Mouse (Mus musculus) forebrain, embryonic 12.5 days (tissue): ENCODE measurements around the gene Olfr1326-ps1. TPM values are rescaled to one million over a fixed set of nuclear protein-coding genes. Genes with fewer than 3 reads are reported as not detected.

Source experiments
- ATAC-seq: fragments of 200-750 bp; cut with Nextera tagmentation; 2 replicates; pipeline ENCODE4 v1.8.0; 2017; ENCODE audit warnings: moderate TSS enrichment; ENCODE audit not compliant: low FRiP score
- H3K27ac ChIP-seq: fragments of 300-500 bp; sonication (generic); 2 replicates; pipeline ENCODE4 v1.5.1; 2016; ENCODE audit warnings: mild to moderate bottlenecking
- H3K27me3 ChIP-seq: fragments of 300-500 bp; sonication (generic); 2 replicates; pipeline ENCODE4 v1.6.1; 2016; ENCODE audit warnings: mild to moderate bottlenecking
- H3K36me3 ChIP-seq: fragments of 300-500 bp; sonication (generic); replicated peaks from 2 replicates; pipeline ENCODE4 v1.6.1; 2016; ENCODE audit warnings: mild to moderate bottlenecking
- H3K4me1 ChIP-seq: fragments of 300-500 bp; sonication (generic); 2 replicates; pipeline ENCODE4 v1.6.1; 2016
- H3K4me2 ChIP-seq: fragments of 300-500 bp; sonication (generic); 2 replicates; pipeline ENCODE4 v1.6.1; 2016; ENCODE audit warnings: mild to moderate bottlenecking, moderate library complexity
- H3K4me3 ChIP-seq: fragments of 300-500 bp; sonication (generic); replicated peaks from 2 replicates; pipeline ENCODE4 v1.5.1; 2016; ENCODE audit warnings: mild to moderate bottlenecking
- H3K9ac ChIP-seq: fragments of 300-500 bp; sonication (generic); 2 replicates; pipeline ENCODE4 v1.6.1; 2016; ENCODE audit warnings: mild to moderate bottlenecking
- H3K9me3 ChIP-seq: fragments of 300-500 bp; sonication (generic); 2 replicates; pipeline ENCODE4 v1.6.1; 2016
- WGBS: fragments of 180-500 bp; shearing (Covaris S2); methylation state at CpG from one replicate; pipeline ENCODE4 v1.1.7; 2016; 5-methylcytosine and 5-hydroxymethylcytosine counted together
- polyA plus RNA-seq: library from polyadenylated mRNA; unstranded; fragments of >200 nt; fragmentation: Nextera tagmentation; extraction: Ambion mirVana; gene quantifications from 2 replicates; pipeline ENCODE4 v1.2.1, GENCODE M21; 2016

Gene Olfr1326-ps1
- polyA plus RNA-seq = not detected in 2 replicates

DNA sequence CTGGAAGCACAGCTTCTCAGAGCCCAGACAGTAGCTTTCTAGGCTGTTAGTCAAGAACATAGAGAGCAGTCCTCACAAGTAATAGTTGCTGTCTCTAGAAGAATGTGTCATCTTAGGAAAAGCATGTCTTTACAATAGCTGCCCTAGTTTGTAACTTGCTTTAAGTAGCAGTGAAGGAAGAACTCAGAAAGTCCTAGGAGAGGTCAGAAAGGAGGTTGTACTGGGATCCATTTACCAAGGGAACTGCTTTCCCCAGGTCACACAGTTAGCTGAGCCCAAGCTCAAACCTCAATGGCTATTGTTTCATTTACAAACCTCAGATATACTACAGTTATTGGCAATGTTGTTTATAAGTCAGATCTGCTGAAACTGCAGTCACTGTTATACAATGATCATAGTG lies at the start of gene Olfr1326-ps1:
Gene Olfr1326-ps1 (minus strand): TSS at position 101 of the 400 bp plus-strand sequence.
- no peaks in the 10 kb centered on the region for H3K4me1 ChIP-seq
- no peaks in the 10 kb centered on the region for H3K9me3 ChIP-seq
- no peaks in the 10 kb centered on the region for H3K27me3 ChIP-seq
- no peaks in the 10 kb centered on the region for H3K36me3 ChIP-seq
- H3K4me2 ChIP-seq = no peak within 1 kb of the TSS
- H3K27ac ChIP-seq = no peak within 1 kb of the TSS
- ATAC-seq = no peak
- H3K4me3 ChIP-seq = no peak within 1 kb of the TSS
- no peak within 1 kb of the TSS for H3K9ac ChIP-seq

DNA sequence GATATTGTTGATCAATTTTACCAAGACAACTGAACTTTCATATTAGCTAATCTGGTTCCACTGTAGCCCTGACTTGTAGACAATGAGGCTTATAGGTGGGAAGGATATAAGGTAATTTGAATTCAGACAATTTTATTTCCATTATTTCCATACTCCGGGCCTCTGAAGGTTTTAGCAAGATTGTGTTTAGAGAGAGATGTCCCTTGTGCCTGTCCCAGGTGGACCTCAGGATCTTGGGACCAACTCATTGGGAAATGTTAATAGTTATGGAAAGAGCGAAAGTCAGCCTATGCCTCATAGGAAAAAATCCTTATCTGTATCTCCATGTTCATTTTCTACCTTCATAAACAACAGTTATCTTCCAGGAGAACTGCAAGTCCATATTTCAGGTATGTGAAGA lies 17.7 kb upstream of the Olfr1326-ps1 start, which contains the start of gene Olfr1325:
Gene Olfr1325 (plus strand): TSS at position 301 of the 400 bp plus-strand sequence.
- no peak within 1 kb of the TSS for H3K27ac ChIP-seq
- ATAC-seq = no peak
- no peaks in the 10 kb centered on the region for H3K36me3 ChIP-seq
- no peak within 1 kb of the TSS for H3K9ac ChIP-seq
- H3K4me3 ChIP-seq = no peak within 1 kb of the TSS
- no peaks in the 10 kb centered on the region for H3K27me3 ChIP-seq
- whole genome bisulfite sequencing = 79% methylated on average over 2 of the region's 2 CpGs
- H3K4me1 ChIP-seq = no peaks in the 10 kb centered on the region
- no peak within 1 kb of the TSS for H3K4me2 ChIP-seq
- H3K9me3 ChIP-seq = no peaks in the 10 kb centered on the region

Other genes starting within 250 kb of the Olfr1326-ps1 start
- gene Plxna3, start 245.8 kb downstream of the Olfr1326-ps1 start, polyA plus RNA-seq = 47.7 and 55.3 TPM in 2 replicates
- gene Lage3, start 221.3 kb downstream of the Olfr1326-ps1 start, polyA plus RNA-seq = 105 and 106 TPM in 2 replicates
- 68.2 and 68.5 TPM in 2 replicates for gene Ubl4a, start 201.7 kb downstream of the Olfr1326-ps1 start, polyA plus RNA-seq
- gene Slc10a3, start 201.5 kb downstream of the Olfr1326-ps1 start, polyA plus RNA-seq = 8.3 and 8.8 TPM in 2 replicates
- 29.1 and 34.0 TPM in 2 replicates for gene Fam3a, start 181.6 kb downstream of the Olfr1326-ps1 start, polyA plus RNA-seq
- gene Ikbkg, start 181.6 kb downstream of the Olfr1326-ps1 start, polyA plus RNA-seq = 23.7 and 26.1 TPM in 2 replicates
- 51.0 and 51.6 TPM in 2 replicates for gene G6pdx, start 145.7 kb downstream of the Olfr1326-ps1 start, polyA plus RNA-seq
- not detected in 2 replicates for gene Gm6880, start 93.5 kb downstream of the Olfr1326-ps1 start, polyA plus RNA-seq
- not detected in 2 replicates for gene Olfr1325, start 17.8 kb upstream of the Olfr1326-ps1 start, polyA plus RNA-seq
- gene Gm5640, start 70.7 kb upstream of the Olfr1326-ps1 start, polyA plus RNA-seq = 0.15 TPM in 1 of 2 replicates, not detected in the other
- gene Gm6890, start 166.0 kb upstream of the Olfr1326-ps1 start, polyA plus RNA-seq = not detected in 2 replicates